Mouse (Mus musculus) MEL (cell line): ENCODE results near the gene Trmt112. TPM values are rescaled to one million over a fixed set of nuclear protein-coding genes. Genes with fewer than 3 reads are reported as not detected.

Experiments
- DNase-seq: peaks from one replicate; pipeline ENCODE4 v3.0.0; 2011; ENCODE audit warnings: low read depth, low spot score
- H3K27ac ChIP-seq: 2 replicates; pipeline ENCODE4 v1.5.1; 2012; ENCODE audit warnings: low read depth, mild to moderate bottlenecking, control low read depth, low read length, moderate library complexity; ENCODE audit not compliant: control insufficient read depth
- H3K27me3 ChIP-seq, 2 experiments: fragments of 150-350 bp in 1 of 2; sonication (generic) in 1 of 2; 2 replicates each; pipeline ENCODE4 v1.6.1; 2012; ENCODE audit warnings: low read length in 2 of 2, mild to moderate bottlenecking in 2 of 2, improper control_type of control experiment in 1 of 2, moderate library complexity in 1 of 2; ENCODE audit not compliant: insufficient read depth in 2 of 2, control insufficient read depth in 1 of 2
- H3K36me3 ChIP-seq, 2 experiments: 2 replicates each; pipeline ENCODE4 v1.6.1; 2012 to 2014; ENCODE audit warnings: low read length in 2 of 2, improper control_type of control experiment in 1 of 2, inconsistent platforms in 1 of 2, mild to moderate bottlenecking in 1 of 2; ENCODE audit not compliant: insufficient read depth in 2 of 2, control insufficient read depth in 1 of 2
- H3K4me1 ChIP-seq, 2 experiments: fragments of 150-350 bp in 1 of 2; sonication (generic) in 1 of 2; 2 replicates each; pipeline ENCODE4 v1.6.1; 2012; ENCODE audit warnings: low read length in 2 of 2, improper control_type of control experiment in 1 of 2, mild to moderate bottlenecking in 1 of 2; ENCODE audit not compliant: insufficient read depth in 2 of 2, control insufficient read depth in 1 of 2
- H3K4me3 ChIP-seq, 2 experiments: fragments of 150-350 bp in 1 of 2; sonication (generic) in 1 of 2; 2 replicates each; pipeline ENCODE4 v1.5.1; 2012; ENCODE audit warnings: low read depth in 2 of 2, low read length in 2 of 2, mild to moderate bottlenecking in 2 of 2, moderate library complexity in 2 of 2, control low read depth in 1 of 2, improper control_type of control experiment in 1 of 2; ENCODE audit not compliant: control insufficient read depth in 1 of 2, insufficient read depth in 1 of 2
- H3K79me2 ChIP-seq: 2 replicates; pipeline ENCODE4 v1.6.1; 2012; ENCODE audit warnings: mild to moderate bottlenecking, low read length, moderate library complexity; ENCODE audit not compliant: control insufficient read depth, poor library complexity, insufficient read depth
- H3K9ac ChIP-seq: 2 replicates; pipeline ENCODE4 v1.6.1; 2012; ENCODE audit warnings: low read depth, mild to moderate bottlenecking, control low read depth, low read length, moderate library complexity; ENCODE audit not compliant: control insufficient read depth, poor library complexity, severe bottlenecking
- H3K9me3 ChIP-seq: fragments of 150-350 bp; sonication (generic); replicated peaks from 2 replicates; pipeline ENCODE4 v1.6.1; 2012; ENCODE audit warnings: mild to moderate bottlenecking, low read length, improper control_type of control experiment, moderate library complexity; ENCODE audit not compliant: insufficient read depth
- BHLHE40 ChIP-seq: IDR thresholded peaks from 2 replicates; pipeline ENCODE4 v1.6.1; 2012; ENCODE audit warnings: low read depth, mild to moderate bottlenecking, inconsistent platforms, low read length, improper control_type of control experiment, borderline replicate concordance
- CHD2 ChIP-seq: IDR thresholded peaks from 2 replicates; pipeline ENCODE4 v1.6.1; 2011; ENCODE audit warnings: low read length, improper control_type of control experiment
- CTCF ChIP-seq, 3 experiments: IDR thresholded peaks in 2 of 3; conservative IDR thresholded peaks in 1 of 3; 2 replicates each; pipeline ENCODE4 v1.5.1; 2011 to 2012; ENCODE audit warnings: low read length in 3 of 3, low read depth in 2 of 3, mild to moderate bottlenecking in 2 of 3, improper control_type of control experiment in 1 of 3, inconsistent platforms in 1 of 3, mixed read lengths in 1 of 3, moderate library complexity in 1 of 3; ENCODE audit not compliant: control insufficient read depth in 1 of 3, insufficient read depth in 1 of 3, poor library complexity in 1 of 3, severe bottlenecking in 1 of 3
- GATA1 ChIP-seq: IDR thresholded peaks from 2 replicates; pipeline ENCODE4 v1.6.1; 2011; ENCODE audit warnings: low read depth, low read length, improper control_type of control experiment
- KAT2A ChIP-seq: conservative IDR thresholded peaks from 2 replicates; pipeline ENCODE4 v1.6.1; 2012; ENCODE audit warnings: low read depth, low read length, improper control_type of control experiment, inconsistent platforms
- MAFK ChIP-seq: IDR thresholded peaks from 2 replicates; pipeline ENCODE4 v1.6.1; 2011; ENCODE audit warnings: low read depth, mild to moderate bottlenecking, low read length, improper control_type of control experiment, borderline replicate concordance
- MAX ChIP-seq: IDR thresholded peaks from 2 replicates; pipeline ENCODE4 v1.6.1; 2011; ENCODE audit warnings: low read length, improper control_type of control experiment
- MAZ ChIP-seq: IDR thresholded peaks from 2 replicates; pipeline ENCODE4 v1.6.1; 2012; ENCODE audit warnings: low read depth, mild to moderate bottlenecking, inconsistent platforms, low read length, improper control_type of control experiment
- MEF2A ChIP-seq: IDR thresholded peaks from 2 replicates; pipeline ENCODE4 v1.6.1; 2014; ENCODE audit warnings: low read depth, mild to moderate bottlenecking, inconsistent platforms, low read length, improper control_type of control experiment; ENCODE audit not compliant: poor library complexity, insufficient replicate concordance, severe bottlenecking; ENCODE audit errors: extremely low read depth
- MXI1 ChIP-seq: IDR thresholded peaks from 2 replicates; pipeline ENCODE4 v1.6.1; 2011; ENCODE audit warnings: mild to moderate bottlenecking, low read depth, low read length, improper control_type of control experiment
- MYC ChIP-seq: IDR thresholded peaks from 2 replicates; pipeline ENCODE4 v1.6.1; 2011; ENCODE audit warnings: low read depth, mild to moderate bottlenecking, low read length, improper control_type of control experiment, moderate library complexity
- NELFE ChIP-seq: IDR thresholded peaks from 2 replicates; pipeline ENCODE4 v1.6.1; 2011; ENCODE audit warnings: low read depth, low read length, improper control_type of control experiment
- POLR2AphosphoS2 ChIP-seq: IDR thresholded peaks from 2 replicates; pipeline ENCODE4 v1.6.1; 2011; ENCODE audit warnings: low read length, improper control_type of control experiment
- POLR2AphosphoS5 ChIP-seq: IDR thresholded peaks from 2 replicates; pipeline ENCODE4 v1.6.1; 2012; ENCODE audit warnings: low read depth, borderline replicate concordance, mild to moderate bottlenecking, inconsistent platforms, low read length, moderate library complexity, mixed read lengths
- RCOR1 ChIP-seq: IDR thresholded peaks from 2 replicates; pipeline ENCODE4 v1.6.1; 2012; ENCODE audit warnings: low read depth, mild to moderate bottlenecking, inconsistent platforms, low read length, improper control_type of control experiment
- SIN3A ChIP-seq: IDR thresholded peaks from 2 replicates; pipeline ENCODE4 v1.6.1; 2012; ENCODE audit warnings: low read length, improper control_type of control experiment, inconsistent platforms
- SMC3 ChIP-seq: IDR thresholded peaks from 2 replicates; pipeline ENCODE4 v1.6.1; 2011; ENCODE audit warnings: low read depth, low read length, improper control_type of control experiment
- TBP ChIP-seq: IDR thresholded peaks from 2 replicates; pipeline ENCODE4 v1.8.0; 2011; ENCODE audit warnings: low read depth, low read length, improper control_type of control experiment
- ZMIZ1 ChIP-seq: IDR thresholded peaks from 2 replicates; pipeline ENCODE4 v1.6.1; 2012; ENCODE audit warnings: low read depth, mild to moderate bottlenecking, inconsistent platforms, low read length, improper control_type of control experiment, moderate library complexity
- ZNF384 ChIP-seq: IDR thresholded peaks from 2 replicates; pipeline ENCODE4 v1.6.1; 2012; ENCODE audit warnings: low read depth, mild to moderate bottlenecking, inconsistent platforms, low read length, improper control_type of control experiment
- polyA plus RNA-seq, 2 experiments: library from polyadenylated mRNA; stranded (reverse) in 1 of 2; unstranded in 1 of 2; fragments of >175 nt in 1 of 2; fragments of >200 nt in 1 of 2; gene quantifications; 2 replicates each; pipeline versions ENCODE4 v1.2.1 to v1.2.4; 2012; ENCODE audit warnings: low replicate concordance in 2 of 2, low read depth in 1 of 2; ENCODE audit not compliant: insufficient read length in 2 of 2, insufficient read depth in 1 of 2, missing spikeins in 1 of 2
- total RNA-seq: library from RNA; depleted of rRNA; stranded (reverse); fragments of 300-350 nt; gene quantifications from 2 replicates; pipeline ENCODE4 v1.2.3, GENCODE M21; 2012

Trmt112 gene
- total and polyA plus RNA-seq, 3 experiments, result 294 to 319 TPM; not detected in 1

- Histone ChIP-seq H3K27ac (no peak overlapping the region), H3K4me3 (no peak overlapping the region), H3K27me3 (no peaks in the 10 kb centered on the region), H3K9me3 (no peaks in the 10 kb centered on the region), H3K4me1 (peaks cover 7 to 8% of the 10 kb centered on the region in 2 experiments; a peak in 3 of 4 replicates), H3K36me3 (peaks cover 2 to 11% of the 10 kb centered on the region in 2 experiments; a peak in 2 of 4 replicates), H3K79me2 (peaks cover 9% of the 10 kb centered on the region), H3K9ac (no peak overlapping the region)
- TF ChIP-seq TBP, result no peak
- no peak for TF ChIP-seq NELFE
- no peak for TF ChIP-seq SIN3A
- TF ChIP-seq MXI1, result no peak
- TF ChIP-seq BHLHE40, result no peak
- no peak for TF ChIP-seq CHD2
- no peak for DNase-seq
Measured at GRCm38 (mm10) chr19:6859971-6860370, 49.5 kb upstream of the Trmt112 start.

GRCm38 (mm10) chr19:6860706-6861105 is 48.8 kb upstream of the Trmt112 start:
- Histone ChIP-seq H3K27ac (peak overlapping the region; percentile 19), H3K4me3 (no peak overlapping the region), H3K79me2 (peaks cover 9% of the 10 kb centered on the region), H3K4me1 (peaks cover 7 to 8% of the 10 kb centered on the region in 2 experiments; a peak in 3 of 4 replicates), H3K27me3 (no peaks in the 10 kb centered on the region)
- DNase-seq, result peak; percentile 76
- TF ChIP-seq KAT2A, result no peak
- no peak for TF ChIP-seq MAFK
- no peak for TF ChIP-seq MAX
- no peak for TF ChIP-seq MYC
- no peak for TF ChIP-seq SIN3A
- TF ChIP-seq POLR2AphosphoS2, result no peak
- no peak for TF ChIP-seq RCOR1
- no peak for TF ChIP-seq POLR2AphosphoS5
- TF ChIP-seq CTCF (IDR thresholded peaks at IDR 0.05 in 2 of 3, conservative IDR thresholded peaks at IDR 0.05 in 1 of 3; ENCODE audit: control insufficient read depth in 1 of 3, insufficient read depth in 1 of 3, low read depth in 2 of 3, low read length in 3 of 3, poor library complexity in 1 of 3, severe bottlenecking in 1 of 3), result no peak
- TF ChIP-seq MXI1, result no peak
- no peak for TF ChIP-seq MEF2A
- TF ChIP-seq SMC3, result no peak
- no peak for TF ChIP-seq GATA1
- TF ChIP-seq ZMIZ1, result no peak
- no peak for TF ChIP-seq MAZ
- TF ChIP-seq ZNF384, result no peak
- TF ChIP-seq, all 39 proteins: peak for 0
- no peaks in the 10 kb centered on the region for H3K9me3 ChIP-seq
- H3K36me3 ChIP-seq, result peaks cover 2 to 11% of the 10 kb centered on the region in 2 experiments; a peak in 2 of 4 replicates
- peak overlapping the region; percentile 32 for H3K9ac ChIP-seq
